Mouse (Mus musculus): Measurements from ENCODE around the gene Amigo1.

- TF ChIP-seq GATA1 (IDR thresholded peaks at IDR 0.05; ENCODE audit: borderline replicate concordance, low read length) (no peak), FLI1 (IDR thresholded peaks at IDR 0.05; ENCODE audit: low read length) (no peak)
Measured at GRCm38 (mm10) chr3:108147386-108148235, 38.5 kb upstream of the Amigo1 start.

All from megakaryocyte, embryonic 14.5 days (primary cell).